Mouse (Mus musculus) heart, adult 18-20 months (tissue): ENCODE measurements at regions not wholly inside any gene's neighbourhood (a gene's known extent, or its start where the extent isn't known, plus 50 kb on each side); places are given as distances from the start of the nearest gene placed in this dataset.
A peak's percentile ranks its signal among the peaks of the same experiment; 100 is the strongest.
"Not testable (repeated sequence)": the region's sequence is repeated elsewhere in the genome, so short reads cannot be mapped to it uniquely, and the experiment has no call there.

Source experiments
- DNase-seq, 2 experiments: peaks; one replicate each; pipeline ENCODE4 v3.0.0; 2021 to 2022; ENCODE audit warnings: mixed read lengths in 1 of 2
- microRNA-seq, 2 experiments: library from miRNA; unstranded; fragments of <30 nt; microRNA quantifications; one replicate each; pipeline ENCODE4 v1.2.0; 2022

DNA sequence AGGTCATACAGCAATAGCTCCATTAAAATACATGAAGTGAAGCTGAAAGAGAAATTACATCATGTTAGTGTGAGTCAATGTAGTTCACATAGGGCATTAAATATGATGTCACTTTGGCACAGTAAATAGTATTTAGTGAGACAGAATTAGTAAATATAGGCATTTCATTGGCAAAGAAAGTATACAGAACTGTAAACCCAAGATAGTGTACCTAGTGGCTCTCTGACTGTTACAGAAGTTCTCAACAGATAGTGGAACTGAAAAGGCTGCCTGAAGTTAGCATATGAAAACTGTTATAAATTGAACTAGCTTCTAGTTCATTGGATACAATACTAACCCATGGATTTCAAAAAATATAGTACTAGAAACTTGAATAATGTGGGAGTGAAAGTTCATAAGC, 1642.1 kb upstream of the Cdh6 start:
- DNase-seq: no peak

DNA sequence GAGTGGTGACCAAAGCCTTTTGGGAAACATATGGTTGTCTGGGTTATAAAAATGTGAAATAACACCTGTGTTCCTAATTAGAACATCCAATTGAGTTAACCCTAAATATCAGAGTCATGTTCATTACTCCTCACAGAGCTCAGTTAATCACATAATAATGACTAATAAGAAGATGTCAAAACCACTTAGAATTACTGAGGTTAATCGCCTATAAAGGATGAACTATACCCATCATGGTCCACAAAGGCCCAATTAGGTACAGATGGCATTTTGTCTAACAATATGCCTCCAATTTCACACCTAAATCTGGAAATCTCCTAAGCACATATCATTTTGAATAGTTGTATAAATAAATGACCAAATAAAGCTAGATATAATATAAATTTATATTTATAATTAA, 1633.4 kb upstream of the Cdh6 start:
- no peak for DNase-seq

- DNase-seq: no peak
Measured at GRCm38 (mm10) chr15:14795221-14795620, 1621.7 kb upstream of the Cdh6 start.

DNA sequence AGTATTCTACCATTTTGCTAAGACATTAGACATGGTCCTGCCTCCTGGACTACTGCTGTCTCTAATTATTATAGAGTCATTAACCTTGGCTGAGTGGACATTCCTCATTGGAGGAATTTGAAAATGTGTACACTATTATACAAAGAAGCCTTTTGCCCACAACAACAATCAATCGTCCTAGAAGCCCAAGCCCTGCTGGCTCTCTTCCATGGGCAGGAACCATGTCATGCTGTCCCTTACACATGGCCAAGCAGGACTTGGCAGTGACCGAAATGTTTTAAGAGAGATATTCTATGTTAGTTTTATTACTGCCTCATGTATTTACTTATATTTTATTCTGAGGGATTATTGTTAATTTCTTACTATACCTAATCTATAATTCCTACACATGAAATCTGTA, 1607.3 kb upstream of the Cdh6 start:
- DNase-seq: no peak

DNA sequence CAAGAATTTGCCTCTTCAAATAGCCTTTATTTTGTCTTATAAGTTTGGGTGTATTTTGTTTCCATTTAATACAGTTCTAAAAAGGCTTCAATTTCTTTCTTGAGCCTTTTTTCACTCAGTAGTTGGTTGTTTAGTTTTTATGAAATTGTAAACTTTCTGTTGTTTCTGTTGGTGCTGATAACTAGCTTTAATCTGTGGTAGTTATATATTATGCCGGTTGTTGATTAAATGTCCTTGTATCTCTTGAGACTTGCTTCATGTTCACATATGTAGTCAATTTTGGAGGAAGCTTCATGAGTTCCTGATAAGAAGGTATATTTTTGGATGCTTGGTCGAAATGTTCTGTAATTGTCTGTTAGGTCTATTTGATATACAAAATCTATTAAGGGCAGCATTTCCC, 1568.3 kb upstream of the Cdh6 start:
- DNase-seq: no peak

- not testable (repeated sequence) for DNase-seq
Measured at GRCm38 (mm10) chr15:14697925-14698324, 1524.5 kb upstream of the Cdh6 start.

DNA sequence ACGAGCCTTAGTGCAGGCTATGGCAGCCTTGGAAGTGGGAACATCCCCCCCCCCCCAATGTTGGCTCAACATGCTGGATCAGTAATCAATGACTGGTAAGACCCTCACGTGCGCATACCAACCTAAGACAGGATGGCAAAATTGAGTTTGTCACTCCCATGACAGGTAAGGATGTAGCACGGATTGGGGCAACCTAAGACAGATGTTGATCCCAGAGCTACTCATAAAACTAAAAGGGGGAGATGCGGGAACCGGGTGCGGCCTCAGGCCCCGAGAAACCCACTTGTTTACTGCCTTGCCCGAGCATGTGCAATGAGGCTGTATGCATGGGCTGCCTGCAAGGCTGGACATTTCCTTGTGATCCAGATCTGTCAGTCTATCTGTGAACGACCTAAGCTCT, 1523.0 kb upstream of the Cdh6 start:
- DNase-seq: no peak

DNA sequence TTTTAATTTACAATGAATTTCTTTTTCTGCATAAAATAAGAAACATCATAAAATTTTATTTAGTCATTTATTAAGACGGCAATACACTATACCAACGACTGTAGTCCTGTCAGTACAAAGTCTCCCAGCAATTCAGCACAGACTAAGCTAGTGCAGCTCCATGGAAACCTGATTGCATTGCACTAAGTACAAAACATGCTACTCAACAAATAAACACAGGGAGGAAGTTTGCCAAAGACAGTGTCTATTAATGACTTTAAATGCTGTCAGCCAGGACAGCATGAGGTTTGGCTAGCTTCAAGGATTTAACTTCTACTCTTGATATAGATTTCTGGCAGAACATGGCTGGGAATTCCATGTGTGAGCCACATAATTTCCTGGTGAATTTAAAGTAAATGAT, 1515.7 kb upstream of the Cdh6 start:
- peak; percentile 2 to 6 for DNase-seq

DNA sequence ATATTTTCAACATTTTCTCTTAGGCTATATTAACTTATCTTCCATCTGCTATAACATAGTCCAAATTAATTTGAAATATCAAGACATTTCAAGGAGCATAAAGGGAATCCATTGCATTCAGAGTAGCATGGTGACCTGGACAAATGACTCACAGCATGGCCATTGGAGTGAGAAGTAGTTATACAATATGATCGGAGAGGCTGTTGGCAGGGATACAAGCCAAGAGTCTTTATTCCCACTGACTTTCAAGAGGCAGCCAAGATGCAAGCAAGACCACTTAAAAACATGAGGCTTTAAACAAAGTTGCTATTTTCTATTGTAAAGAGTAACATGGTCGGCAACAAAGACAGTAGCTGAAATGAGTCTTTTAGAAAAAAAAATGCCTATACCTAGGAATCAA, 1468.8 kb upstream of the Cdh6 start:
- no peak for DNase-seq

DNA sequence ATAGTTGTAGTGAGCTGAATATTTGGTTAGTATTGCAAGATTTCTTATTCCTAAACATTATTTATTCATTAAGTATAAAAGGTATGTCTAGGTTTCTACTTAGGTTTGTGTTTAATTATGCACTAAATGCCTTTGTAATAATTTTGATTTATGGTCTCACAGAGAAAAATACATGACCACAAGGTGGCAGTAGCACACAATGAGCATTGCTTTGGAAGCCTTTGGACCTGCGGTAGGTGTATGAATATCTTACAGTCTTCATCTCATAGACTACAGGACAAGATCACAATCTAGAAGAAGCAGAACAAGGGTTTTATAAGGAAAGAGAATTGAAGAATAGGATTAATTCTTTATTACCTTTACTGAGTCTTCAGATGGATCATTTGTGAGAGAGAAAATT, 1455.0 kb upstream of the Cdh6 start:
- peak in 1 of 2 experiments; percentile 2 for DNase-seq

DNA sequence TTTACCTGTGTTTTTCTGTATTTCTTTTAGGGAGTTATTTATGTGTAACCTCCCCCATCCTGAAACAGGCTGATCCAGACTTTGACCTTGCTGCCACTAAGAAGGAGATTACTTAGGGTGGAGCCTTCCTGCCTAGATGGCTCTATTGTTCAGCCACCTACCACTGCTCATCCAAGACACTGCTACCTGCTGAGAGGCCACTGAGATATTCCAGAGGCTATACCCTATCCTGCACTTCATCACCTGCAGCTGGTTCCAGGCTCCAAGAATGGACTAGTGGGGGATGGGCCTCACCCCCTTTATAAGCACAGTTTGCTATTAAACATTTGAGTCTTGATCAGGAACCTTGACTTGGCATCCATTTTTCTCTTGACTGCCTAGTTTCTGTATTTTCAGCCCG, 1433.2 kb upstream of the Cdh6 start:
- DNase-seq: no peak

Small RNA genes in the stretch of these regions (microRNA-seq; reads per million reads assigned to microRNA genes)
- gene Gm24080: 0 reads per million in 2 experiments
